Mouse (Mus musculus) myocyte (in vitro differentiated cells): ENCODE measurements around the gene Lyve1.

ENCODE experiments used
- CEBPB ChIP-seq: IDR thresholded peaks from 2 replicates; pipeline ENCODE4 v1.6.1; 2011; ENCODE audit warnings: mild to moderate bottlenecking, moderate library complexity; ENCODE audit not compliant: poor library complexity, insufficient read depth, severe bottlenecking
- E2F4 ChIP-seq: IDR thresholded peaks from one replicate; pipeline ENCODE4 v1.6.1; 2011; ENCODE audit warnings: mild to moderate bottlenecking, control low read depth, moderate library complexity; ENCODE audit not compliant: insufficient read depth
- MAX ChIP-seq: IDR thresholded peaks from one replicate; pipeline ENCODE4 v1.6.1; 2011; ENCODE audit warnings: low read depth, mild to moderate bottlenecking, control low read depth
- MYOD1 ChIP-seq, 3 experiments: IDR thresholded peaks; one replicate each; pipeline ENCODE4 v1.6.1; 2011; ENCODE audit warnings: control low read depth in 2 of 3, low read depth in 2 of 3, mild to moderate bottlenecking in 2 of 3, moderate library complexity in 1 of 3; ENCODE audit not compliant: insufficient read length in 2 of 3, control insufficient read depth in 1 of 3
- MYOG ChIP-seq, 3 experiments: IDR thresholded peaks; one replicate each; pipeline ENCODE4 v1.6.1; 2011; ENCODE audit warnings: control low read depth in 2 of 3, low read depth in 2 of 3, mild to moderate bottlenecking in 2 of 3; ENCODE audit not compliant: insufficient read length in 2 of 3, control insufficient read depth in 1 of 3, insufficient read depth in 1 of 3
- POLR2A ChIP-seq: IDR thresholded peaks from one replicate; pipeline ENCODE4 v1.6.1; 2011; ENCODE audit warnings: low read depth, mild to moderate bottlenecking, control low read depth, moderate library complexity; ENCODE audit not compliant: insufficient read length
- POLR2AphosphoS2 ChIP-seq: IDR thresholded peaks from one replicate; pipeline ENCODE4 v1.6.1; 2011; ENCODE audit warnings: low read depth, control low read depth; ENCODE audit not compliant: insufficient read length
- REST ChIP-seq: IDR thresholded peaks from one replicate; pipeline ENCODE4 v1.6.1; 2011; ENCODE audit warnings: mild to moderate bottlenecking, control low read depth, moderate library complexity; ENCODE audit not compliant: insufficient read depth, insufficient read length
- SRF ChIP-seq: IDR thresholded peaks from one replicate; pipeline ENCODE4 v1.6.1; 2011; ENCODE audit warnings: low read depth; ENCODE audit not compliant: control insufficient read depth, insufficient read length
- TCF12 ChIP-seq: IDR thresholded peaks from one replicate; pipeline ENCODE4 v1.6.1; 2011; ENCODE audit warnings: mild to moderate bottlenecking, control low read depth; ENCODE audit not compliant: poor library complexity, insufficient read depth, severe bottlenecking
- TCF3 ChIP-seq: IDR thresholded peaks from one replicate; pipeline ENCODE4 v1.6.1; 2011; ENCODE audit warnings: low read depth, control low read depth; ENCODE audit not compliant: insufficient read length
- USF1 ChIP-seq: IDR thresholded peaks from one replicate; pipeline ENCODE4 v1.6.1; 2011; ENCODE audit warnings: low read depth, mild to moderate bottlenecking, control low read depth, moderate library complexity

GRCm38 (mm10) chr7:110834018-110834417 is 29.0 kb downstream of the Lyve1 start:
- no peak for TF ChIP-seq MAX
- no peak for TF ChIP-seq POLR2A
- TF ChIP-seq POLR2AphosphoS2, result no peak
- no peak for TF ChIP-seq E2F4
- TF ChIP-seq TCF3, result no peak
- no peak for TF ChIP-seq TCF12
- TF ChIP-seq MYOG (IDR thresholded peaks at IDR 0.05; ENCODE audit: control insufficient read depth in 1 of 3, insufficient read depth in 1 of 3, insufficient read length in 2 of 3, low read depth in 2 of 3), result no peak
- no peak for TF ChIP-seq MYOD1 (IDR thresholded peaks at IDR 0.05; ENCODE audit: control insufficient read depth in 1 of 3, insufficient read length in 2 of 3, low read depth in 2 of 3)
- TF ChIP-seq CEBPB, result no peak
- TF ChIP-seq SRF, result no peak
- no peak for TF ChIP-seq REST
- no peak for TF ChIP-seq USF1
